Mouse (Mus musculus): Measurements from ENCODE around the gene Hdac1.
"Not testable (repeated sequence)": the region's sequence is repeated elsewhere in the genome, so short reads cannot be mapped to it uniquely, and the experiment has no call there.

Hdac1 gene

GRCm38 (mm10) chr4:129558321-129558955, 15.9 kb upstream of the Hdac1 start:
- peak; percentile 52 for DNase-seq (ENCODE audit: low spot score)

DNA sequence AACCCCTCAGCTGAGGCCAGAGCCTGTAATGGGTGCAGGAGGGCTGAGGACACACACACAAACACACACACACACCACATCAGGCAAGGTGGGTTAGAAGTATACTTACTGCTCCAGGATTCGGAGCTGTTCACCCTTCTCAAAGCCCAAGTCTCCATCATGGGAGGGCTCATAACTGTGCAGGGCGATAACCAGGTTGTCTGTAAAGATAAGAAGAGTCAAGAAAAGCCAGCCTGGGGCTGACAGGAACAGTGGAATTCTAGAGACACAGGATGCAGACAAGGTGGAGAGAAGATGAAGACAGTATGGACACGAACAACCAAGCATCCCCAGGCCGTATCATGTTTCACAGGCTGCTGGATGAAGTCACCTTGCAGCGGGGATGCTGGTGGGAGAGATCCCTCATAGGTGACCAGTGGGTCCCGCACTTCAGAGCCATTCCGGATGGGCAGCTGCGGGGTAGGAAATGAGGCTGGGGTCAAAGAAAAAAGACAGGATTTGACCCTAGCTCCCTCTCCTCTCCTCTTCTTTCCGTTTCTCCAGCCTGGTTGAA, 14.8 kb upstream of the Hdac1 start:
- no peak for DNase-seq (ENCODE audit: low spot score)

DNA sequence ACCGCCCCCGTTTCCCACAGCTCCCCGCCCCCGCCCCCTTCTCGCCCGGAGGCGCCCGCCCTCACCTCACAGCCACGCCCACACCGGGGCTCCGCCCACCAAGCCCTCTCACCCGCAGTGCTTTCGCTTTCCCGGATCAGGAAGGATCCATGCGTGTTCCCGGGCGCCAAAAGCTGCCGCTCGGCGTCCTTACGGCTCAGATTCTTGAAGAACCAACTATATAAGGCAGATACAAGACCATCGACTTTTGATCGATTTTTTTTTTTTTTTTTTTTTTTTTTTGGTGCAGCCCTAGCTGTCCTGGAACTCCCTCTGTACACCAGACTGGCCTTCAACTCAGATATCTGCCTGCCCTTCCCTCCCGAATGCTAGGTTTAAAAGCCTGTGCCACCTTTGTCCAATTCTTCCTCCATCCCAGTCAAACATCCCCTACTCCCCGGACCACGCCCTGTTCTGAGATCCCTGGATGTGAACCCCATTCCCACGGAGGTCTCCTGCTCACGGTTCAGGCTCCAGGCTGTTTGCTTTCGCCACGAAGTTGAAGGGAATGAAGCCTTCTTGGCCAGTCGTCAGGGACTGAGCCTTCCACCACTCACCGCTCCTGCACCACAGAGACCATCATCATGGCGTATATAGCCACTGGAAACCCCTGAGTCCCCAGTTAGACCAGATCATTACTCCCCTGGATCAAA, 14.2 kb upstream of the Hdac1 start:
- peak; percentile 99 for DNase-seq (ENCODE audit: low spot score)

DNA sequence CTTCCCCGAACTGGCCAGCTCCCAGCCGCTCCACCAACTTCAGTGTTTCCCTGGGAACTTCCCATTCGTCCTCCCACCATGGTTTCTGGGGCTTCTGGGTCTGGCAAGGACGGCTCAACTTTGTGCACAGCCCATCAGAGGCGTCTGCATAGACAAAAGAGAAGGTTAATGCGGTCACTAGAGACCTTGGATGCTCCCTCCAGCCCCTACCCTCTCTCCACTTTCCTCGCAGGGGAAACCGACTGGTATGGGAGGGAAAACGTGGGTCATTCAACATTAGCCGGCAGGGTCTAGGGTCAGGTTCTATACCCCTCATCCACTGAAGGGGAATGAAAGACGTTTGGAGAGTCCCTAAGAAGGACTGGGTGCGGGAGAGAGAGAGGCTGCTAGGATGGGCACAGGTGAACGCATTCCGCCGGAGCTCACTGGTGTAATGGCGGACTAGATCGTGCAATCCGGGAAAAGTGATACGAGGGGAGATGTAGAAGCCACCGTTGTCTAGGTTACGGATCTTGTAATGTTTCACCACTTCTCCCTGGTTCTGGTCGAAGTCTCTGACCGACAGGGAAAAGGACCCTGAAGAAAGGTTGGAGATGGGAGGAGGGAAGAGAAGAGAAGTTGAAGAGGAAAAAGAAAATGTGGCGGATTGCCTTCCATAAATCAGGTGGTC, 13.5 kb upstream of the Hdac1 start:
- peak; percentile 52 for DNase-seq (ENCODE audit: low spot score)

DNA sequence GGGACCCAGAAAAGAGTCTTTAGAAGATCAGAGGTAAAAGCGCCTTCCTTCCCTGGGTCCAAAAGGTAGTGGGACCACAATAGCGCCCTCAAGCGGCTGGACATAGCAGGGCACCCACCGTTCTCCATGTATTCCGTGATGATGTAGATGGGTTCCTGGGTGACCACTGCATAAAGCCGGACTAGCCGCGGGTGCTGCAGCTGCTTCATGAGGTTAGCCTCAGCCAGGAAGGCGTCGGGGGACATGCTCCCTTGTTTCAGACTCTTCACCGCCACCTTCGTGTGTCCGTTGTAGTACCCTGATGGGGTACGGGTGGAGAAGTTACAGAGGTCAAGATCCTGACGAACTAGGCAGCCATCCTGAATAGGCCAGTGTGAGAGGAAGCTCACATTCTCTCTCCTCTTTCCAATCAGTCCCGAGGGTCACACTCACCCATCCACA, 12.9 kb upstream of the Hdac1 start:
- peak; percentile 85 for DNase-seq (ENCODE audit: low spot score)

DNA sequence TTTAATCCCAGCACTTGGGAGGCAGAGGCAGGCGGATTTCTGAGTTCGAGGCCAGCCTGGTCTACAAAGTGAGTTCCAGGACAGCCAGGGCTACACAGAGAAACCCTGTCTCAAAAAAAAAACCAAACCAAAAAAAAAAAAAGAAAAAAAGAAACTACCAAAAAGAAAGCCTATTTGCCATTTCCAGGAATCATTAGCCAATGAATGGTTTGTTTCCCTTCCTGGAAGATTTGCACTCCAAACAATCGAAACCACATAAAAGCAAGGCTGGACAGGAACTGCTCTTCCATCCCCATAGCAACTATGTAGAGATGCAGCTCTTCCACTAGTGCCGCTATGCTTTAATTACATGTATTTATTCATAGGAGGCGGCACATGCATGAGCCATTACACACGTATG, 12.0 kb upstream of the Hdac1 start:
- DNase-seq (ENCODE audit: low spot score): not testable (repeated sequence)

GRCm38 (mm10) chr4:129550295-129550694, 7.8 kb upstream of the Hdac1 start:
- no peak for DNase-seq (ENCODE audit: low spot score)

DNA sequence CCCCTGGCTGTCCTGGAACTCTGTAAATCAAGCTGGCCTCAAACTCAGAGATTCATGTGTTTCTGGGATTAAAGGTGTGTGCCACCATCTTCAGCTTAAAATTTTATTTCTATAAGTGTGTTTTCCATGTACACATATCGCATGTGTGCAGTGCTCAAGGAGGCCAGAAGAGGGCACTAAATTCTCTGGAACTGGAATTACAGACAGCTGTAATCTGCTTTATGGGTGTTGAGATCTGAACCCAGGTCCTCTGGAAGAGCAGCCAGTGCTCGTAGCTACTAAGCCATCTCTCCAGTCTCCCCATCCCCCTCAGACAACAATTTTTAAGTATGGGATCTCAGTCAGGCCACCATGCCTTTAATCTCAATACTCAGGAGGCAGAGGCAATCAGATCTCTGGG, 6.8 kb upstream of the Hdac1 start:
- DNase-seq (ENCODE audit: low spot score): peak; percentile 54

DNA sequence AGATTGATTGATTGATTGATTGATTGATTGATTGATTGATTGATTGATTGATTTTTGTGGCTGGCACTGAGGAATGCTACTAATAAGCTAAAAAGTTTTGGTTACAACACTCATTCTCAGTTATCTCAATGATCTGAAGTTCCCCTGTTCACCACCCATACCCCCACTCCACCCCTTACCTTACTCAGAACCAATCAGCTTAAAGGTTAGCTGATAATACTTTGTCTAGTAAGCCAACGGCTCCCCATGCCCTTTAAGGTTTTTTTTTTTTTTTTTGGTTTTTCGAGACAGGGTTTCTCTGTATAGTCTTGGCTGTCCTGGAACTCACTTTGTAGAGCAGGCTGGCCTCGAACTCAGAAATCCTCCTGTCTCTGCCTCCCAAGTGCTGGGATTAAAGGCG, 5.1 kb upstream of the Hdac1 start:
- not testable (repeated sequence) for DNase-seq (ENCODE audit: low spot score)

GRCm38 (mm10) chr4:129544106-129544505, 1.6 kb upstream of the Hdac1 start:
- DNase-seq (ENCODE audit: low spot score): no peak

DNA sequence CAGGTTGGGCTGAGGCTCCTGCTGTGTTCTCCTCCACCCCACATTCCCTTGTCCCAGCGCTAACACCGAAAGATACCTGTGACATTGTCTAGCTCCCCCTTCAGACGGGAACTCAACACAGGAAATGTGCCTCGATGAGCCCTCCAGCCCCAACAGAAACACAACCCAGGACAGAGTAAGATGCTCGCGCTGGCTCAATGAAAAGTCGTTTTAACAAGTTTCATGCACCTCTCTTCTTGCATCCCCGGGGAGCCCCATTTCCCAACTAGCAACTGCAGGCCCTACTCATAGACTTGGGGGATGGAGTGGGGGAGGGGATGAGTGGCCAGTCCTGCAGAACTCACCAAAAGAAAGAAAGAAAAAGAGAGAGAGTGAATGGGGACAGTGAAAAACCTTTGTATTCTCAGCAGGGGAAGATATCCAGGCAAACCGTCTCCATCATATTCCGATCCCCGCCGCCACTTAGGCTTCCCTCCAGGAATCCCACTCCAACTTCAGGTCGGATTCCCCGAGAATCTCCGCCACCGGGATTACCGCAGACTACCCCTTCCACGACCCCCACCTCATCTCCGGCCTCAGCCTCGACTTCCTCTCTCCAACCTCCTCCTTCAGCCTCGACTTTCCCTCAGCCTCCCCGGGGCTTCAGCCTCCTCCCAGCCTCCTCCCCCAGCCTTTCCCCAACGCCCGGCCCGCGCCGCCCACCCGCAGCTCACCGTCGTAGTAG, 483 bp downstream of the Hdac1 start:
- peak; percentile 48 for DNase-seq (ENCODE audit: low spot score)

DNA sequence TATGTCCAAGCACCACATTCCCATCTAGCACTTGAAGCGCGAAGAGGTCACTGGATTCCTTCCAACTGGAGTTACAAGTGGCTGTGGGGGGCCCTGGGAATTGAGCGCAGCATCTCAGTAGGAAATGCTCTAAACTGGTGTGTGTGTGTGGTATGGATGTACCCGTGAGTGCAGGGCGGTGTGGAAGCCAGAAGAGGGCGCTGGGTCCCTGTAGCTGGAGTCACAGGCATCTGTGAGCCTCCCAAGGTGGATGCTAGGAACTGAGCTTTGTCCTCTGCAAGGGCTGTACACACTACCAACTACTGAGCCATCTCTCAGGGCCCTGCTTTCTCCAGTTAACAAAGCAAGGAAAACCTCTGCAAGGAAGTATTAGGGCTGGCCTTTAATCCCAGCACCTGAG, 2.5 kb downstream of the Hdac1 start:
- peak; percentile 53 for DNase-seq (ENCODE audit: low spot score)

GRCm38 (mm10) chr4:129528901-129529300, 13.6 kb downstream of the Hdac1 start:
- not testable (repeated sequence) for DNase-seq (ENCODE audit: low spot score)

DNA sequence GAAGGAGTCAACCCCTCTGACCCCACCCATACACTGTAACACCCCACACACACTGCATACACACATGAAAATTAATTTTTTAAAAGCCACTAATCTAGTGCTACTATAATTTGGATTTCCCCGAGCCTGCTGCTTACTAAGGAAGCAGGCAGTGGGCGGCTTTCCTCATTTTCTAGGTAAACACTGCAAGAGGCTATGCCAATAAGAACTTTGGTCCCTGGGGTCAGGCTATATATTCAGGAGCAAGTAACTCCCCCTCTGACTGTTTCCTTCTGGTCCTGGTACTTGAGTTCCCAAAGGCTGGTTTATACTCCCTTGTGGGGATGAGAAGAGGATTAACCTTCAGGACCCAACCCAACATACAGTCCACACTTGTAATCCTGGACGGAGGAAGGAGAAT, 16.6 kb downstream of the Hdac1 start:
- DNase-seq (ENCODE audit: low spot score): no peak

- DNase-seq (ENCODE audit: low spot score): no peak
Observed at GRCm38 (mm10) chr4:129525338-129525737, 17.2 kb downstream of the Hdac1 start.

DNA sequence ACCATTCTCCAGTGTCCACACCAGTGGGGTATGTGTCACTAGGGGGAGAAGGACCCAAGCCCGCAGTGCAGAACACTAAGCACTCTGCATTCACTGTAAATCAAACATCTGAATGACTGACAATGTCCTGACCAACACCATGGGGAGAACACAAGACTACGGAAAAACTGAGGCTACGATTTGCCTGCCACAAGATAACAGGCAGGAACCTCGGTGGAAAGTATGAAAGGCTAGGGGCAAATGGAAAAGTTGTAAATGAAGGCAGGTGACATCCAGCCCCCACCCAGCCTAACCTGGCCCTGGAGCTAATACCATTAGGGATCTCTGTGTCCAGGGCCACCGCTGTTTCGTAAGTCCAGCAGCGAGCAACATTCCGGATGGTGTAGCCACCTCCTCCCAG, 24.0 kb downstream of the Hdac1 start:
- no peak for DNase-seq (ENCODE audit: low spot score)

DNA sequence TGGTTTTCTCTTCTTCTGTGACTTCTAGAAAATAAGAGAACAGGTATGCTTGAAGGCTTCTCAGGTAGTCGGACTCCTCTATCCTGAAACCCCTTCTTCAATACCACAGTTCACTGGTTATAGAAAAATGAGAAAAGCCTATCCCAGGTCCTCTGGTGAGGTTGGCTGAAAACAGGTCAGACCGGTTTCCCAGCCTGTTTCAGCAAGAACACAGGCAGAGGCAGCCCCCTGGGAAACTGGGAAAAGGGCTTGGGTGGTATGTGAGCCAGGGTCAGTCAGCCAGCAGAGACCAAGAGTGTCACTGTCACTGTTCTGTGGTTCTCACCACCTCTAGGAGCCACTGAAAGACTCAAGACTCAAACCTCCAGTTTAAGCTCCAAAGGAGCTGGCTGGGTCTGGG, 25.6 kb downstream of the Hdac1 start:
- DNase-seq (ENCODE audit: low spot score): no peak

DNA sequence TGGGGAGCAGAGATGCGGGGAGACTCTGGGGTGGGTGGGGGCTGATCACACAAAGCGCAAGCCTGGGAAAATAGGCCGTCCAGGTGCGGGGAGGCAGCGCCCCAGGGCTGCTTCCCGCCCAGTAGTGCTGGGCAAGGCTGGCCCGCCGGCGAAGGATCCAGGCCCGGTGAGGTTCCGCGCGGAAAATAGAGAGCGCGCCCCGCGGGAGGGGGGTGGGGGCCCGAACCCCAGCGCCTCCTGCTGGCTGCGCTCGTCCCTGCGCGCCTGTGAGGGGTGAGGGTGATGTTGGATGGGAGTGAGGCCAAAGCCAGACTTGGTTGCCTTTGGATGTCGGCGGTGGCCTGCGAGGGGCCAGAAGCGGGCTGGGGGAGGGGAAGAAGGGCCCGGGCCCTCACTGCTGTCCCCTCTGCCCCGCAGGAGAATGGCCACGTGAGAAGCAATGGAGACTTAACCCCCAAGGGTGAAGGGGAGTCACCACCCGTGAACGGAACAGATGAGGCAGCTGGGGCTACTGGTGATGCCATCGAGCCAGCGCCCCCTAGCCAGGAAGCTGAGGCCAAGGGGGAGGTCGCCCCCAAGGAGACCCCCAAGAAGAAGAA, 28.1 kb downstream of the Hdac1 start:
- DNase-seq (ENCODE audit: low spot score): peak; percentile 90

- DNase-seq (ENCODE audit: low spot score): peak; percentile 70
Observed at GRCm38 (mm10) chr4:129513891-129514290, 28.6 kb downstream of the Hdac1 start.

DNA sequence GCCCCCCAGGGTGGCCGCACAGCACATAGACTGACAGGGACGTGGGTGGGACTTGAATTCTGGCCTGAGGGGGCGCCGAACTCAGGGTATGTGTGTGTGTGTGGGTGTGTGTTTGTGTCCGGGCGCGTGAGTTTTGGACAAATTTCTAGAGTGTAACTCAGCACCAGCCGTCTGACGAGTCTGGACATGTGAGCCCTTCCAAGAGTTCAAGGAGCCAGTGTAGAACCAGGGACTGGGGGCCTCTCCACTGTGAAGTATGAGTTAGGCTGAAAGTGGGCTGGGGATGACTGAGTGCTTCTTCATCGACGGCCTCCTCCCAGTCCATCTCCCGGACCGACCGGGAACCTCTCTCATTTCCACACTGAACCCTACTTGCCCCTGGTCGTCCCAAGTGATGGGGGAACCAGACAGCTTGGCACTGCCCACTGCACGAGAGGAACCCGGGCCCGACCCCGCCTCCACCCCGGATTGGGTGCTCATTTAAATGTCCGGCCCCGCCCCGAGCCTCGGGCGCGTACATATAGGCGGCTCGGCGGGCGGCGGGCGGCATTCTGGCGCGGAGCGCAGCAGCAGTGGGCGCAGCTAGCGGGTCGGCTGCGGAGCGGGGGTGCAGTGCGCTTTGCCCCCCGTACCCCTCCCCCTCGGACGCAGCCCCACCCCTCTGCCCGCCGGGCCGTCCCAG, 29.3 kb downstream of the Hdac1 start, which contains the start of gene Marcksl1:
Gene Marcksl1, plus strand, starts transcription at position 496 of the 682 bp plus-strand sequence.
- peak; percentile 97 for DNase-seq (ENCODE audit: low spot score)

All from testis, postnatal 10 days (tissue).